Mouse (Mus musculus) kidney, postnatal 0 days (tissue): ENCODE measurements around the gene Gprc5c. TPM values are rescaled to one million over a fixed set of nuclear protein-coding genes. Genes with fewer than 3 reads are reported as not detected.
A peak's percentile ranks its signal among the peaks of the same experiment; 100 is the strongest.

ENCODE experiments used
- ATAC-seq: fragments of 200-750 bp; cut with Nextera tagmentation; replicated peaks from 2 replicates; pipeline ENCODE4 v1.8.0; 2017; ENCODE audit warnings: low read depth, moderate number of reproducible peaks, moderate TSS enrichment, moderate library complexity; ENCODE audit not compliant: low FRiP score
- DNase-seq: peaks from one replicate; pipeline ENCODE4 v3.0.0-alpha.2; 2016; ENCODE audit warnings: low spot score
- H3K27ac ChIP-seq: fragments of 300-500 bp; sonication (generic); 2 replicates; pipeline ENCODE4 v1.5.1; 2014; ENCODE audit warnings: mild to moderate bottlenecking
- H3K27me3 ChIP-seq: fragments of 300-500 bp; sonication (generic); 2 replicates; pipeline ENCODE4 v1.6.1; 2014; ENCODE audit warnings: low read length, mixed read lengths; ENCODE audit not compliant: insufficient read depth
- H3K36me3 ChIP-seq: fragments of 300-500 bp; sonication (generic); 2 replicates; pipeline ENCODE4 v1.6.1; 2014; ENCODE audit warnings: low read length, mixed read lengths; ENCODE audit not compliant: insufficient read depth
- H3K4me1 ChIP-seq: fragments of 300-500 bp; sonication (generic); replicated peaks from 2 replicates; pipeline ENCODE4 v1.6.1; 2014; ENCODE audit warnings: antibody characterized with exemption, low read length, mixed read lengths; ENCODE audit not compliant: insufficient read depth
- H3K4me2 ChIP-seq: fragments of 300-500 bp; sonication (generic); 2 replicates; pipeline ENCODE4 v1.6.1; 2014; ENCODE audit warnings: mild to moderate bottlenecking, low read length, moderate library complexity, mixed read lengths
- H3K4me3 ChIP-seq: fragments of 300-500 bp; sonication (generic); replicated peaks from 2 replicates; pipeline ENCODE4 v1.5.1; 2014; ENCODE audit warnings: low read depth, low read length
- H3K9ac ChIP-seq: fragments of 300-500 bp; sonication (generic); 2 replicates; pipeline ENCODE4 v1.6.1; 2014; ENCODE audit warnings: low read depth, low read length
- H3K9me3 ChIP-seq: fragments of 300-500 bp; sonication (generic); replicated peaks from 2 replicates; pipeline ENCODE4 v1.6.1; 2016; ENCODE audit warnings: low read length, inconsistent platforms, mixed read lengths
- CTCF ChIP-seq: IDR thresholded peaks from 2 replicates; pipeline ENCODE4 v1.5.1; 2016; ENCODE audit warnings: antibody characterized with exemption, low read depth, mild to moderate bottlenecking, moderate library complexity
- WGBS: fragments of 180-500 bp; shearing (Covaris S2); extraction: QIAGEN DNeasy Blood & Tissue Kit; methylation state at CpG from one replicate; pipeline ENCODE4 v1.1.7; 2014; 5-methylcytosine and 5-hydroxymethylcytosine counted together
- polyA plus RNA-seq: library from polyadenylated mRNA; unstranded; fragments of >200 nt; fragmentation: Nextera tagmentation; extraction: Ambion mirVana; gene quantifications from 2 replicates; pipeline ENCODE4 v1.2.1, GENCODE M21; 2015

Gene Gprc5c
- polyA plus RNA-seq, 1 experiment from 2014 or later = 118 TPM

- DNase-seq = no peak
- 92% methylated on average over 2 of the region's 2 CpGs for WGBS
- ATAC-seq = no peak
- Histone ChIP-seq H3K36me3 (peaks cover 25% of the 10 kb centered on the region; the same call in 1 of the 2 replicates), H3K4me2 (no peak overlapping the region), H3K4me1 (peaks cover 56% of the 10 kb centered on the region), H3K27ac (no peak overlapping the region), H3K9ac (no peak overlapping the region), H3K4me3 (no peak overlapping the region), H3K27me3 (no peaks in the 10 kb centered on the region), H3K9me3 (no peaks in the 10 kb centered on the region)
- no peak for TF ChIP-seq CTCF
These were observed 20.6 kb downstream of the Gprc5c start for GRCm38 (mm10) chr11:114871540-114871939.

DNA sequence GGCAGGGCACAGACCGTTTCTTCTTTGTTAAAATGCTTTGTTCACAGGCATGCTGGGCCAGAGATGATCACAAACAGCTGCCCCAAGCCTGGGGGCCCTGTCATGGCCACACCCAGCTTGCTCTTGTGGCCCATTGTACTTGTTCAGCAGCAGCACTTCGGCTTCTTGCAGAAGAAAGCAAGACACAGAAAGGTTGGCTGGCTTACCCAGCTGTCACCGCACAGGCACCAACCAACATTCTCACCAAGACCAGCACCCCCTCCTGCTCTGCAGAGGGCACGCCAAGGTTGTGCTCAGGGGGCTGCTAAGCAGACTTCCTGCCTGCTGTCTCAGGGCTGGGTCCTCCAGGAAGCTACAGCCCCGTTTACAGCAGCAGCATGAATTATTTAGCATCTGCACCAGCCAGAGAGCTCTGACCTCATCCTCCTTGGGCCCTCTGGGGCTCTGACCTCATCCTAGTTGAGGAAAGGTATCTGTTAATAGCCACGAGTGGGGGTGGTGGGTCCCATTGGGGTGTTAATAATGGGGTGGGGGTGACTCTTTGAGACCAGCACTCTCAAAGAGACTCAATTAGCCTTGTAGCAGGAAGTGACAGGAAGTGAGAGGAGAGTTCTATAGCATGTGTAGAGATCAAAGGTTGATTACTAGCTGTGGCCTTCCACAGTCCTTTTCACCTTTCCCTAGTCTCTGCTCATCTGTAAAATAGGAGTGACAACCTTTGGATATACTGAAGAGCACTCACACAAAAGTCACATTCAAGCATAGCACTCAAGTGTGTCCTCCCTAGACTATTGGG, 22.3 kb downstream of the Gprc5c start:
- DNase-seq = peak; percentile 35
- H3K4me1 ChIP-seq = peaks cover 44% of the 10 kb centered on the region
- no peaks in the 10 kb centered on the region for H3K9me3 ChIP-seq
- peaks cover 20% of the 10 kb centered on the region; the same call in 1 of the 2 replicates for H3K36me3 ChIP-seq
- peak overlapping the region; percentile 85 for H3K27ac ChIP-seq
- H3K4me2 ChIP-seq = no peak overlapping the region
- H3K27me3 ChIP-seq = no peaks in the 10 kb centered on the region
- H3K4me3 ChIP-seq = no peak overlapping the region
- 0 out of 2 replicates have a peak overlapping the region, but pooled peaks have one; percentile 23 for H3K9ac ChIP-seq
- TF ChIP-seq CTCF = no peak
- ATAC-seq = no peak; the same call in 1 of the 2 replicates
- 16% methylated on average over 6 of the region's 6 CpGs for WGBS

- TF ChIP-seq CTCF = no peak
- no peaks in the 10 kb centered on the region for H3K9me3 ChIP-seq
- no peak overlapping the region for H3K4me2 ChIP-seq
- no peaks in the 10 kb centered on the region for H3K27me3 ChIP-seq
- peaks cover 41% of the 10 kb centered on the region for H3K4me1 ChIP-seq
- WGBS = 50% methylated on average over 9 of the region's 9 CpGs
- DNase-seq (no peak), ATAC-seq (no peak)
- no peak overlapping the region for H3K4me3 ChIP-seq
- H3K27ac ChIP-seq = peak overlapping the region; percentile 85
- peaks cover 18% of the 10 kb centered on the region; the same call in 1 of the 2 replicates for H3K36me3 ChIP-seq
- no peak overlapping the region for H3K9ac ChIP-seq
These were observed 23.5 kb downstream of the Gprc5c start for GRCm38 (mm10) chr11:114874226-114875145.

DNA sequence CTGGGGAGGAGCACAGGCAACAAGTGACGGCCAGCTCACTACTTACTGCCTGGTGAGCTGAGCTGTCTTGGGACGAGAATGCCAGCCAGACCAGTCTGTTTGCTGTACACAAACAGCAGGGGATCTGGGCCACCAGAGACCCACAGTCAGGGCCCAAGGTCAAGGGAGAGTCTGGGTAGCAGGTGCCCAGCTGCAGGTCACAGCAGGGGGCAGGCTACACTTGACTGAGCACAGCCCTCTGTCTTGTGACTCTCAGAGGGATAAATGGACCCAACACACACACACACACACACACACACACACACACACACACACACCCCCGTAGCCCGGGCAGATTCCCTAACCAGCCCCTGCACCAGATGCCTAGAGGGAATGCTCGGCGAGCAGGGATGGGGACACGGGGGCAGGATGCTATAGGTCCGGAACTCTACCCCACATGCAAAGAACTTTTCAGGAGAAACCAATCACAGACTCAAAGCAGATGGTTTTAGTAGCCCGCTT, 24.4 kb downstream of the Gprc5c start:
- 15% methylated on average over 9 of the region's 9 CpGs for WGBS
- no peaks in the 10 kb centered on the region for H3K9me3 ChIP-seq
- TF ChIP-seq CTCF = no peak
- H3K9ac ChIP-seq = no peak overlapping the region
- H3K4me3 ChIP-seq = no peak overlapping the region
- peaks cover 13% of the 10 kb centered on the region; the same call in 1 of the 2 replicates for H3K36me3 ChIP-seq
- peak overlapping the region; percentile 85 for H3K27ac ChIP-seq
- peak; percentile 66 for ATAC-seq
- no peaks in the 10 kb centered on the region for H3K27me3 ChIP-seq
- H3K4me1 ChIP-seq = peaks cover 41% of the 10 kb centered on the region
- DNase-seq = peak; percentile 52
- H3K4me2 ChIP-seq = 0 out of 2 replicates have a peak overlapping the region, but pooled peaks have one; percentile 13

DNA sequence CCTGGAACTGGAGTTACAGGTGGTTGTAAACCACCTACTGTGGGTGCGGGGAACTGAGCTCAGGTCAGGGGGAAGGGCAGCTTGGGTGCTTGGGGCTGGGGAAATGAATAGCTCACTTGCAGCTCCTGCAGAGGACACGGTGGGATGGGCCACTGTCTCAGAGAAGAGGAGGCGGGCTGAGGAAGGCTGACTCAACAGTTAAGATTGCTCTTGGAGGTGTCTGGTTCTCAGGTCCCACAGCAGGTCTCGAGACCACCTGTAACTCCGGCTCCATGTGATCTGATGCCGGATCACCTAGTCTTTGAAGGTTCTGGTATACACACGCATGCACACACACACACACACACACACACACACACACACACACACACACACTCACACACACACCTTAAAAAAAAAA, 25.2 kb downstream of the Gprc5c start:
- Histone ChIP-seq H3K9me3 (no peaks in the 10 kb centered on the region), H3K4me3 (no peak overlapping the region), H3K27ac (peak overlapping the region; percentile 85), H3K9ac (no peak overlapping the region), H3K36me3 (peaks cover 5% of the 10 kb centered on the region; the same call in 1 of the 2 replicates), H3K4me1 (peaks cover 41% of the 10 kb centered on the region), H3K4me2 (no peak overlapping the region), H3K27me3 (no peaks in the 10 kb centered on the region)
- no peak for TF ChIP-seq CTCF
- DNase-seq (peak; percentile 42), ATAC-seq (no peak)
- WGBS = 21% methylated on average over 7 of the region's 7 CpGs

GRCm38 (mm10) chr11:114876621-114877020, 25.7 kb downstream of the Gprc5c start:
- H3K9me3 ChIP-seq = no peaks in the 10 kb centered on the region
- 42% methylated on average over 2 of the region's 2 CpGs for WGBS
- no peak for TF ChIP-seq CTCF
- peak overlapping the region; percentile 85 for H3K27ac ChIP-seq
- H3K4me2 ChIP-seq = no peak overlapping the region
- DNase-seq (no peak), ATAC-seq (no peak)
- H3K27me3 ChIP-seq = no peaks in the 10 kb centered on the region
- 0 out of 2 replicates have a peak, but pooled peaks cover 3% of the 10 kb centered on the region for H3K36me3 ChIP-seq
- peaks cover 41% of the 10 kb centered on the region for H3K4me1 ChIP-seq
- no peak overlapping the region for H3K9ac ChIP-seq
- no peak overlapping the region for H3K4me3 ChIP-seq
